Mouse (Mus musculus): ENCODE results near the gene Farp1.

DNA sequence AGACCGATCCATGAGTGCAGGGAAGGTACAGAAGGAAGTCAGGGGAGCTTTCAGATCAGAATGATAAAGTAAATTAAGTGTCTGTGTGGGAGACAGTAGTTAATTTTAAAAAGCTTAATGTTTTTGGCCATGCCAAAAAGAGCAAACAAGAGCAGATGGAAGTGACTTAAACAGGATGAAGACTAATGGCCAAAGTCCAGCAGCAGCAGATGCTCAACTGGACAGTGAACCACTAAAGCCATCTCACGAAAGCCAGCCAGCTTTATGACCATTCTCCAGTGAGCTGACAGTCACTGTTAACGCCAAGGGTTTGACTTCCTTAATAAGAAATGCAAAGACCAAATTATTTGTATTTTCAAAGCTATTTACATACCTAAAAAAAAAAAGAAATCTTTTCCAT lies 86.7 kb downstream of the Farp1 start:
- TF ChIP-seq CTCF (IDR thresholded peaks at IDR 0.05): no peak
- TF ChIP-seq EP300 (IDR thresholded peaks at IDR 0.05; ENCODE audit: insufficient read depth, low read depth, low read length): no peak
- no peak for TF ChIP-seq POLR2A (IDR thresholded peaks at IDR 0.05; ENCODE audit: insufficient read depth, low read depth, low read length)

Data from heart, adult 2 months (tissue).